Mouse (Mus musculus) layer of hippocampus, postnatal 36 days (tissue): ENCODE data around the gene Sf3a1. TPM values are rescaled to one million over a fixed set of nuclear protein-coding genes. Genes with fewer than 3 reads are reported as not detected.
"Not testable (repeated sequence)": the region's sequence is repeated elsewhere in the genome, so short reads cannot be mapped to it uniquely, and the experiment has no call there.

Experiments
- DNase-seq, 2 experiments: peaks; one replicate each; pipeline ENCODE4 v3.0.0; 2022
- total RNA-seq, 2 experiments: library from RNA; stranded (reverse); gene quantifications; 2 replicates each; pipeline ENCODE4 v1.2.3; 2021

Gene Sf3a1
- total RNA-seq, 2 experiments from 2014 or later: 74.8 to 76.3 TPM

- no peak for DNase-seq
These were observed 21.2 kb upstream of the Sf3a1 start for GRCm38 (mm10) chr11:4138964-4139363.

- DNase-seq: no peak
These were observed 18.6 kb upstream of the Sf3a1 start for GRCm38 (mm10) chr11:4141505-4141904.

GRCm38 (mm10) chr11:4142352-4142751 lies 17.8 kb upstream of the Sf3a1 start:
- DNase-seq: no peak

GRCm38 (mm10) chr11:4143281-4144062 lies 16.7 kb upstream of the Sf3a1 start:
- no peak for DNase-seq

GRCm38 (mm10) chr11:4146381-4146780 lies 13.8 kb upstream of the Sf3a1 start:
- DNase-seq: no peak

GRCm38 (mm10) chr11:4147098-4147497 lies 13.1 kb upstream of the Sf3a1 start:
- no peak for DNase-seq

GRCm38 (mm10) chr11:4148120-4148519 lies 12.0 kb upstream of the Sf3a1 start:
- DNase-seq: no peak

- no peak for DNase-seq
These were observed 11.5 kb upstream of the Sf3a1 start for GRCm38 (mm10) chr11:4148536-4149156.

GRCm38 (mm10) chr11:4149886-4150285 lies 10.3 kb upstream of the Sf3a1 start:
- no peak for DNase-seq

- no peak for DNase-seq
These were observed 6.5 kb upstream of the Sf3a1 start for GRCm38 (mm10) chr11:4153694-4154093.

- DNase-seq: no peak
These were observed 4.5 kb upstream of the Sf3a1 start for GRCm38 (mm10) chr11:4155641-4156040.

GRCm38 (mm10) chr11:4158676-4159075 lies 1.5 kb upstream of the Sf3a1 start:
- no peak for DNase-seq

GRCm38 (mm10) chr11:4160758-4161480 lies 769 bp downstream of the Sf3a1 start:
- DNase-seq: no peak

- no peak for DNase-seq
These were observed 4.6 kb downstream of the Sf3a1 start for GRCm38 (mm10) chr11:4164701-4165100.

- DNase-seq: no peak
These were observed 6.4 kb downstream of the Sf3a1 start for GRCm38 (mm10) chr11:4166467-4167090.

GRCm38 (mm10) chr11:4174586-4174985 lies 14.4 kb downstream of the Sf3a1 start:
- peak; percentile 52 to 73 for DNase-seq

- no peak for DNase-seq
These were observed 17.6 kb downstream of the Sf3a1 start for GRCm38 (mm10) chr11:4177716-4178115.

GRCm38 (mm10) chr11:4182061-4182460 lies 21.9 kb downstream of the Sf3a1 start:
- no peak for DNase-seq

GRCm38 (mm10) chr11:4183511-4183910 lies 23.4 kb downstream of the Sf3a1 start:
- DNase-seq: no peak

GRCm38 (mm10) chr11:4184251-4184952 lies 24.3 kb downstream of the Sf3a1 start:
- no peak for DNase-seq

GRCm38 (mm10) chr11:4185480-4185879 lies 25.3 kb downstream of the Sf3a1 start:
- DNase-seq: not testable (repeated sequence)
